Mouse (Mus musculus): ENCODE measurements around the gene Nr1h2. TPM values are rescaled to one million over a fixed set of nuclear protein-coding genes. Genes with fewer than 3 reads are reported as not detected.

Nr1h2 gene
- polyA plus RNA-seq, 1 experiment from 2014 or later = 59.9 TPM

DNA sequence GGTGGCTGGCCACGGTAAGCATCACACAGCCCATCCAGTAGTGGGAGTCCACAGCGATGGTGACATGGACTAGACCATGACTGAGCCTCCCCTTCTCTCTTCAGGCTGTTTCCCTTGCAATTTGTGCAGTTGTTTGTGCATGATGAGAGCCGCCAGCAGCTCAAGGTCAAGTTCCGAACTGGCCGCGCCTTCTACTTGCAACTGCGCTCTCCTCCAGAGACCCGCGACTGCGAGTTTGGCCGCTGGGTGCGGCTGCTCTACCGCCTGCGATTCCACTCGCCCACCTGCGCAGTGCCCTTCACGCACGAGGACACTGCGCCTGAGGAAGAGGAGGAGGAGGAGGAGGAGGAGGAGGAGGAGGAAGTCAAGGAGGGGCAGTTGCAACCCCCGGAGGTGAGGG is 53.7 kb downstream of the Nr1h2 start:
- no peak overlapping the region for H3K4me3 ChIP-seq

More for the DNA sequence above, 53.7 kb downstream of the Nr1h2 start:
- no peak overlapping the region for H3K27ac ChIP-seq
- WGBS = 41% methylated on average over 20 of the region's 20 CpGs
- H3K4me1 ChIP-seq = peaks cover 7% of the 10 kb centered on the region; the same call in 1 of the 2 replicates
- H3K36me3 ChIP-seq = no peaks in the 10 kb centered on the region
- H3K27me3 ChIP-seq (ENCODE audit: insufficient read depth, poor library complexity, severe bottlenecking) = peaks cover 23% of the 10 kb centered on the region
- H3K9me3 ChIP-seq = no peaks in the 10 kb centered on the region
- no peak for DNase-seq (ENCODE audit: low spot score)

Small RNA genes within 50 kb of the gene (microRNA-seq; reads per million reads assigned to microRNA genes)
- not detected for gene Mir7053

Other genes with a start within 250 kb of the Nr1h2 start
- 0.60 and 1.2 TPM in 2 replicates for gene Clec11a, start 247.0 kb downstream of the Nr1h2 start, polyA plus RNA-seq (2016; fragmentation: Nextera tagmentation; extraction: Ambion mirVana)
- 0.47 and 0.84 TPM in 2 replicates for gene Shank1, start 243.7 kb downstream of the Nr1h2 start, polyA plus RNA-seq (2016; fragmentation: Nextera tagmentation; extraction: Ambion mirVana)
- 0.74 and 0.78 TPM in 2 replicates for gene Syt3, start 169.8 kb downstream of the Nr1h2 start, polyA plus RNA-seq (2016; fragmentation: Nextera tagmentation; extraction: Ambion mirVana)
- 0.49 and 0.83 TPM in 2 replicates for gene 1700008O03Rik, start 168.1 kb downstream of the Nr1h2 start, polyA plus RNA-seq (2016; fragmentation: Nextera tagmentation; extraction: Ambion mirVana)
- 1.2 and 1.7 TPM in 2 replicates for gene Lrrc4b, start 124.9 kb downstream of the Nr1h2 start, polyA plus RNA-seq (2016; fragmentation: Nextera tagmentation; extraction: Ambion mirVana)
- 0.83 and 1.8 TPM in 2 replicates for gene Aspdh, start 88.6 kb downstream of the Nr1h2 start, polyA plus RNA-seq (2016; fragmentation: Nextera tagmentation; extraction: Ambion mirVana)
- gene Josd2, start 86.0 kb downstream of the Nr1h2 start, polyA plus RNA-seq (2016; fragmentation: Nextera tagmentation; extraction: Ambion mirVana) = 158 and 196 TPM in 2 replicates
- gene Emc10, start 57.4 kb downstream of the Nr1h2 start, polyA plus RNA-seq (2016; fragmentation: Nextera tagmentation; extraction: Ambion mirVana) = 92.2 and 95.7 TPM in 2 replicates
- gene Fam71e1, start 57.4 kb downstream of the Nr1h2 start, polyA plus RNA-seq (2016; fragmentation: Nextera tagmentation; extraction: Ambion mirVana) = 9.3 and 11.1 TPM in 2 replicates
- 0.21 TPM in 2 replicates for gene Mybpc2, start 29.3 kb downstream of the Nr1h2 start, polyA plus RNA-seq (2016; fragmentation: Nextera tagmentation; extraction: Ambion mirVana)
- gene Spib, start 21.9 kb downstream of the Nr1h2 start, polyA plus RNA-seq (2016; fragmentation: Nextera tagmentation; extraction: Ambion mirVana) = 0.12 and 0.15 TPM in 2 replicates
- 96.8 and 101 TPM in 2 replicates for gene Pold1, start 5.1 kb downstream of the Nr1h2 start, polyA plus RNA-seq (2016; fragmentation: Nextera tagmentation; extraction: Ambion mirVana)
- 0.64 TPM in 1 of 2 replicates, not detected in the other for gene Napsa, start 18.4 kb upstream of the Nr1h2 start, polyA plus RNA-seq (2016; fragmentation: Nextera tagmentation; extraction: Ambion mirVana)
- 0.02 and 0.24 TPM in 2 replicates for gene Kcnc3, start 36.7 kb upstream of the Nr1h2 start, polyA plus RNA-seq (2016; fragmentation: Nextera tagmentation; extraction: Ambion mirVana)
- gene Myh14, start 116.9 kb upstream of the Nr1h2 start, polyA plus RNA-seq (2016; fragmentation: Nextera tagmentation; extraction: Ambion mirVana) = 0.68 and 2.4 TPM in 2 replicates
- not detected in 2 replicates for gene Izumo2, start 154.8 kb upstream of the Nr1h2 start, polyA plus RNA-seq (2016; fragmentation: Nextera tagmentation; extraction: Ambion mirVana)
- gene Vrk3, start 194.5 kb upstream of the Nr1h2 start, polyA plus RNA-seq (2016; fragmentation: Nextera tagmentation; extraction: Ambion mirVana) = 34.0 and 35.5 TPM in 2 replicates
- gene Zfp473, start 197.1 kb upstream of the Nr1h2 start, polyA plus RNA-seq (2016; fragmentation: Nextera tagmentation; extraction: Ambion mirVana) = 1.8 TPM in 2 replicates

Measured in heart, embryonic 10.5 days (tissue).